23 mouse cellular contexts compared by ENCODE assay signal in the genomic region with DNA sequence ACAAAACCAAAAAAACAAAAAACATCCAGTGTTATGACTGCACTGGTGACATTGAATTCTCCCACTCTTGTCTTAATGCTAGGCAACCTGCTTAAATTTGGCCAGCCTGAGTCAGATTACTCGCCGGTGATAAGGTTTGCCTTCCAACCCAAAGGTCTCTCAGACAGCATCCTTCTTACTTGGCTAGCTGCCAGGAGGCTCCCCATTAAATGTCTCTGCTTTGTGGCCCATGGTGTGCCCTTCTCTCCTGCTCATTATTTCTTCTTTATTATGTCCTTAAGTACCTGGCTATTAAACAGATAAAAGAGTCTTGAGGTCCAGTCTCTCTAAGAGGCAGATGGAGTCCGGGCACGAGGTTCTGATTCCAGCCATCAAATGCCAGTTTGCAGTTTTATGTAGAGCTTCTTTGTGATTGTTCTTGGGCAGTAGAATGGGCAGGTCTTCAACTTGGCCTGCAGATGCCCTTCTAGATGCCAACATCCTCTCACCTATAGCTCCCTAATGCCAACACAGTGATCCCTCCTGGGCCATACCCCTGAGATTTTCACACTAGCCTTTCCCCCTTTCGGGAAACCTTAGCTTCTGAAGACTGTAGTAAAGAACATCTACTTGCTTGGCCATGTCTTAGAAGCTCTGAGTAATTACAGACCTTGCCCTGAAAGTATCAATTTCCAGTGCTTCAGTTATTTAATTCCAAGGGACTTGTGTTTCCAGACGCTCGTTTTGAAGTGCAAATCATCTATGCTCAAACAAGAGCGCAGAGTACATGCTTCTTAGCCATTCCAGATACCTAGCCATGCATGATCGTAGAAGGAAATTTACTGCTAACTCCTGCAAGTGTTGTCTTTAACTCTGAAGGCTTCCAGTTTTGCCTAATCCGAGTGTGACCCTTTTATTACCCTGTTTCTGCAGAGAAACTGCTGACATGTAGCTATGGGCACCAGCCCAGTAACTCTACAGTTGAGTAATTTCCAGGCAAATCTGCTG.
A peak's percentile ranks its signal among the peaks of the same experiment; 100 is the strongest.
DNase-seq lines count a peak whose midpoint lies in the region; ATAC-seq lines count a peak whose summit lies in the region.
"Had no signal": no experiment of that assay in that cellular context is flagged by ENCODE, and none has a peak within 500 bp of the region (broad histone marks: within the 10 kb centered on the region; RNA-seq: fewer than 3 reads in every experiment).

No protein-coding gene starts in this region.

- H3K9ac ChIP-seq in embryonic facial prominence, embryonic 14.5 days (ENCODE audit: low read depth, low read length), result no peak overlapping the region
- H3K9ac ChIP-seq in kidney, embryonic 16.5 days (replicated peaks; ENCODE audit: low read length), result no peak overlapping the region
- H3K9ac ChIP-seq in forebrain, embryonic 14.5 days (ENCODE audit: low read length), result no peak overlapping the region
- H3K9ac ChIP-seq in forebrain, embryonic 12.5 days, result no peak overlapping the region
- H3K9ac ChIP-seq: forebrain, embryonic 15.5 days; hindbrain, embryonic 12.5 days had no signal

- 60% methylated on average over 10 of the region's 10 CpGs for WGBS in embryonic facial prominence, embryonic 14.5 days
- 86% methylated on average over 10 of the region's 10 CpGs for WGBS in embryonic facial prominence, embryonic 10.5 days
- 27% methylated on average over 10 of the region's 10 CpGs for whole genome bisulfite sequencing in kidney, embryonic 16.5 days
- 63% methylated on average over 10 of the region's 10 CpGs for WGBS in forebrain, embryonic 14.5 days
- WGBS in forebrain, embryonic 12.5 days, result 72% methylated on average over 10 of the region's 10 CpGs

- H3K27ac ChIP-seq in embryonic facial prominence, embryonic 14.5 days (replicated peaks; ENCODE audit: low read depth, low read length), result no peak overlapping the region
- no peak overlapping the region for H3K27ac ChIP-seq in embryonic facial prominence, embryonic 10.5 days (replicated peaks)
- peak overlapping the region; percentile 57; the same call in 1 of the 2 replicates for H3K27ac ChIP-seq in kidney, embryonic 16.5 days (ENCODE audit: low read length)
- no peak overlapping the region for H3K27ac ChIP-seq in forebrain, embryonic 14.5 days (ENCODE audit: low read depth, low read length)
- H3K27ac ChIP-seq in forebrain, embryonic 12.5 days, result no peak overlapping the region
- H3K27ac ChIP-seq: forebrain, embryonic 15.5 days; hindbrain, embryonic 12.5 days; left cerebral cortex, adult 2 months; midbrain, embryonic 10.5 days had no signal

- H3K4me2 ChIP-seq in embryonic facial prominence, embryonic 14.5 days (ENCODE audit: low read depth, low read length), result no peak overlapping the region
- H3K4me2 ChIP-seq in kidney, embryonic 16.5 days (replicated peaks; ENCODE audit: low read depth, low read length), result no peak overlapping the region
- H3K4me2 ChIP-seq in forebrain, embryonic 14.5 days (ENCODE audit: low read length), result no peak overlapping the region
- H3K4me2 ChIP-seq in forebrain, embryonic 12.5 days, result no peak overlapping the region
- H3K4me2 ChIP-seq: forebrain, embryonic 15.5 days; heart, embryonic 11.5 days; hindbrain, embryonic 12.5 days; liver, embryonic 11.5 days had no signal

- DNase-seq in embryonic facial prominence, embryonic 14.5 days (ENCODE audit: low spot score), result peak; percentile 47
- no peak for DNase-seq in embryonic facial prominence, embryonic 10.5 days (ENCODE audit: low spot score)
- peak; percentile 61 for DNase-seq in brain, adult 2 months (ENCODE audit: low read depth, low spot score)
- peak; percentile 48 for DNase-seq in cerebellum, adult 9-11 months
- no peak for DNase-seq in forebrain, embryonic 14.5 days (ENCODE audit: low spot score)
- DNase-seq in heart, adult 18-20 months, result no peak
- DNase-seq: adrenal gland, postnatal 14 days; embryo, embryonic 11 days; gastrocnemius, postnatal 25 days; heart, postnatal 10 days; layer of hippocampus, adult 9-11 months; left cerebral cortex, postnatal 4 days; lung, adult 18-20 months; right cerebral cortex, postnatal 4 days had no signal

- H3K36me3 ChIP-seq in embryonic facial prominence, embryonic 14.5 days (ENCODE audit: control insufficient read depth, insufficient read depth, low read length), result no peaks in the 10 kb centered on the region
- H3K36me3 ChIP-seq in embryonic facial prominence, embryonic 10.5 days (replicated peaks), result no peaks in the 10 kb centered on the region
- H3K36me3 ChIP-seq in kidney, embryonic 16.5 days (ENCODE audit: insufficient read depth, low read length), result no peaks in the 10 kb centered on the region
- H3K36me3 ChIP-seq in forebrain, embryonic 14.5 days (ENCODE audit: control insufficient read depth, insufficient read depth, low read length), result no peaks in the 10 kb centered on the region
- H3K36me3 ChIP-seq in forebrain, embryonic 12.5 days (replicated peaks), result no peaks in the 10 kb centered on the region
- H3K36me3 ChIP-seq: forebrain, embryonic 15.5 days; G1E; hindbrain, embryonic 12.5 days; midbrain, embryonic 10.5 days had no signal

- H3K9me3 ChIP-seq in embryonic facial prominence, embryonic 14.5 days (ENCODE audit: control insufficient read depth, low read length), result no peaks in the 10 kb centered on the region
- 0 out of 2 replicates have a peak, but pooled peaks cover 3% of the 10 kb centered on the region for H3K9me3 ChIP-seq in embryonic facial prominence, embryonic 10.5 days
- peaks cover 4% of the 10 kb centered on the region; the same call in 1 of the 2 replicates for H3K9me3 ChIP-seq in kidney, embryonic 16.5 days (ENCODE audit: low read length)
- H3K9me3 ChIP-seq in forebrain, embryonic 14.5 days (replicated peaks; ENCODE audit: control insufficient read depth, low read length), result no peaks in the 10 kb centered on the region
- H3K9me3 ChIP-seq in forebrain, embryonic 12.5 days, result no peaks in the 10 kb centered on the region
- H3K9me3 ChIP-seq: forebrain, embryonic 15.5 days; G1E; hindbrain, embryonic 12.5 days; midbrain, embryonic 10.5 days had no signal

- no peaks in the 10 kb centered on the region for H3K27me3 ChIP-seq in embryonic facial prominence, embryonic 14.5 days (replicated peaks; ENCODE audit: control insufficient read depth, insufficient read depth, low read length)
- H3K27me3 ChIP-seq in embryonic facial prominence, embryonic 10.5 days (replicated peaks; ENCODE audit: low read depth, poor library complexity, severe bottlenecking), result no peaks in the 10 kb centered on the region
- no peaks in the 10 kb centered on the region for H3K27me3 ChIP-seq in kidney, embryonic 16.5 days (ENCODE audit: insufficient read depth, low read length)
- H3K27me3 ChIP-seq in forebrain, embryonic 14.5 days (replicated peaks; ENCODE audit: control insufficient read depth, insufficient read depth, low read length), result no peaks in the 10 kb centered on the region
- no peaks in the 10 kb centered on the region for H3K27me3 ChIP-seq in forebrain, embryonic 12.5 days
- H3K27me3 ChIP-seq: forebrain, embryonic 15.5 days; hindbrain, embryonic 12.5 days had no signal

- no peak for ATAC-seq in embryonic facial prominence, embryonic 14.5 days (ENCODE audit: low read depth)
- ATAC-seq in kidney, embryonic 16.5 days (ENCODE audit: low FRiP score, low TSS enrichment), result peak; percentile 90
- no peak for ATAC-seq in forebrain, embryonic 14.5 days
- ATAC-seq in forebrain, embryonic 12.5 days (ENCODE audit: low FRiP score), result no peak
- ATAC-seq: forebrain, embryonic 15.5 days had no signal

- H3K4me1 ChIP-seq in embryonic facial prominence, embryonic 14.5 days (ENCODE audit: control insufficient read depth, insufficient read depth, low read length), result no peaks in the 10 kb centered on the region
- peaks cover 11% of the 10 kb centered on the region for H3K4me1 ChIP-seq in embryonic facial prominence, embryonic 10.5 days
- H3K4me1 ChIP-seq in kidney, embryonic 16.5 days (ENCODE audit: insufficient read depth, low read length), result peaks cover 10% of the 10 kb centered on the region
- peaks cover 5% of the 10 kb centered on the region for H3K4me1 ChIP-seq in forebrain, embryonic 14.5 days (ENCODE audit: control insufficient read depth, insufficient read depth, low read length)
- H3K4me1 ChIP-seq in forebrain, embryonic 12.5 days, result peaks cover 10% of the 10 kb centered on the region; the same call in 1 of the 2 replicates
- H3K4me1 ChIP-seq: forebrain, embryonic 15.5 days had no signal

- no peak overlapping the region for H3K4me3 ChIP-seq in embryonic facial prominence, embryonic 14.5 days (ENCODE audit: low read depth, low read length)
- H3K4me3 ChIP-seq in embryonic facial prominence, embryonic 10.5 days, result no peak overlapping the region
- H3K4me3 ChIP-seq in kidney, embryonic 16.5 days (ENCODE audit: low read length), result no peak overlapping the region
- no peak overlapping the region for H3K4me3 ChIP-seq in forebrain, embryonic 14.5 days (ENCODE audit: low read depth, low read length)
- no peak overlapping the region for H3K4me3 ChIP-seq in forebrain, embryonic 12.5 days (replicated peaks)
- H3K4me3 ChIP-seq: forebrain, embryonic 15.5 days; hindbrain, embryonic 12.5 days; left cerebral cortex, adult 2 months; midbrain, embryonic 10.5 days had no signal

Comparison
In these comparisons a context has a peak if more than half of its experiments do, and no peak if none do; other contexts are left out.
1. DNase-seq: peak in embryonic facial prominence, embryonic 14.5 days (single experiment), brain, adult 2 months (single experiment) and cerebellum, adult 9-11 months (single experiment); none in embryonic facial prominence, embryonic 10.5 days (single experiment), forebrain, embryonic 14.5 days (single experiment) and heart, adult 18-20 months (0 of 2).